Mouse (Mus musculus): ENCODE data around the gene Elf3.

- TF ChIP-seq CTCF (IDR thresholded peaks at IDR 0.05; ENCODE audit: extremely low read depth, insufficient read depth, low read length), result no peak
- no peak for TF ChIP-seq POLR2A (IDR thresholded peaks at IDR 0.05; ENCODE audit: extremely low read depth, insufficient read depth, low read length)
Measured at GRCm38 (mm10) chr1:135224981-135225604, 33.3 kb downstream of the Elf3 start.

Measured in cortical plate, adult 2 months (tissue).